Mouse (Mus musculus): ENCODE measurements around the gene Slc23a2.

The Slc23a2 gene

GRCm38 (mm10) chr2:132048143-132048772 is 96.7 kb downstream of the Slc23a2 start:
- no peak for DNase-seq (ENCODE audit: low read depth)

- DNase-seq (ENCODE audit: low read depth), result no peak
Measured at GRCm38 (mm10) chr2:132047364-132047763, 97.5 kb downstream of the Slc23a2 start.

- no peak for DNase-seq (ENCODE audit: low read depth)
Measured at GRCm38 (mm10) chr2:132046659-132047058, 98.2 kb downstream of the Slc23a2 start.

- no peak for DNase-seq (ENCODE audit: low read depth)
Measured at GRCm38 (mm10) chr2:132044320-132045274, 100.3 kb downstream of the Slc23a2 start.

- no peak for DNase-seq (ENCODE audit: low read depth)
Measured at GRCm38 (mm10) chr2:132043101-132043621, 101.7 kb downstream of the Slc23a2 start.

GRCm38 (mm10) chr2:132039894-132040293 is 105.0 kb downstream of the Slc23a2 start:
- no peak for DNase-seq (ENCODE audit: low read depth)

- DNase-seq (ENCODE audit: low read depth), result no peak
Measured at GRCm38 (mm10) chr2:132036326-132036725, 108.6 kb downstream of the Slc23a2 start.

- DNase-seq (ENCODE audit: low read depth), result no peak
Measured at GRCm38 (mm10) chr2:132035470-132035835, 109.5 kb downstream of the Slc23a2 start.

- no peak for DNase-seq (ENCODE audit: low read depth)
Measured at GRCm38 (mm10) chr2:132034590-132035469, 110.1 kb downstream of the Slc23a2 start.

GRCm38 (mm10) chr2:132031364-132032095 is 113.4 kb downstream of the Slc23a2 start:
- DNase-seq (ENCODE audit: low read depth), result no peak

GRCm38 (mm10) chr2:132030418-132031363 is 114.2 kb downstream of the Slc23a2 start:
- DNase-seq (ENCODE audit: low read depth), result no peak

- DNase-seq (ENCODE audit: low read depth), result peak; percentile 75
Measured at GRCm38 (mm10) chr2:132029646-132030417, 115.1 kb downstream of the Slc23a2 start, which contains the start of gene Rassf2. Gene Rassf2, minus strand, starts transcription at chr2:132030258.

GRCm38 (mm10) chr2:132028894-132029605 is 115.9 kb downstream of the Slc23a2 start:
- DNase-seq (ENCODE audit: low read depth), result no peak

- DNase-seq (ENCODE audit: low read depth), result no peak
Measured at GRCm38 (mm10) chr2:132028107-132028506, 116.8 kb downstream of the Slc23a2 start.

GRCm38 (mm10) chr2:132027366-132027765 is 117.5 kb downstream of the Slc23a2 start:
- no peak for DNase-seq (ENCODE audit: low read depth)

GRCm38 (mm10) chr2:132024028-132024427 is 120.9 kb downstream of the Slc23a2 start:
- DNase-seq (ENCODE audit: low read depth), result no peak

GRCm38 (mm10) chr2:132022621-132023020 is 122.3 kb downstream of the Slc23a2 start:
- no peak for DNase-seq (ENCODE audit: low read depth)

GRCm38 (mm10) chr2:132021616-132022015 is 123.3 kb downstream of the Slc23a2 start:
- DNase-seq (ENCODE audit: low read depth), result no peak

Measured in c-Kit-positive CD71-negative TER-119-negative erythroid progenitor cells, embryonic 14.5 days (primary cell).